Mouse (Mus musculus) C2C12 (cell line): ENCODE measurements at regions not wholly inside any gene's neighbourhood (a gene's known extent, or its start where the extent isn't known, plus 50 kb on each side); places are given as distances from the start of the nearest gene placed in this dataset.
A peak's percentile ranks its signal among the peaks of the same experiment; 100 is the strongest.

ENCODE experiments used
- CTCF ChIP-seq: IDR thresholded peaks from one replicate; pipeline ENCODE4 v1.5.1; 2011; ENCODE audit not compliant: control insufficient read depth, insufficient read depth, insufficient read length
- MYOG ChIP-seq: IDR thresholded peaks from one replicate; pipeline ENCODE4 v1.6.1; 2011; ENCODE audit not compliant: control insufficient read depth, insufficient read length; ENCODE audit errors: extremely low read depth
- USF1 ChIP-seq: IDR thresholded peaks from one replicate; pipeline ENCODE4 v1.6.1; 2011; ENCODE audit warnings: low read depth, mild to moderate bottlenecking, control low read depth, moderate library complexity

GRCm38 (mm10) chr2:173416921-173417320 is 105.5 kb upstream of the 1700021F07Rik start:
- TF ChIP-seq CTCF (peak; percentile 26), MYOG (no peak), USF1 (no peak)
